Mouse (Mus musculus) Muller cell, postnatal 12 days (primary cell): ENCODE measurements around the gene Zdhhc1.
A peak's percentile ranks its signal among the peaks of the same experiment; 100 is the strongest.

ENCODE experiments used
- DNase-seq: peaks from one replicate; pipeline ENCODE4 v3.0.0-alpha.2; 2015; ENCODE audit errors: inconsistent ontology term

Gene Zdhhc1

GRCm38 (mm10) chr8:105476628-105477413 lies 19.9 kb downstream of the Zdhhc1 start:
- DNase-seq = no peak

- DNase-seq = no peak
Measured at GRCm38 (mm10) chr8:105476161-105476560, 20.5 kb downstream of the Zdhhc1 start.

GRCm38 (mm10) chr8:105475742-105476141 lies 21.0 kb downstream of the Zdhhc1 start:
- DNase-seq = no peak

GRCm38 (mm10) chr8:105475254-105475653 lies 21.4 kb downstream of the Zdhhc1 start:
- no peak for DNase-seq

- DNase-seq = no peak
Measured at GRCm38 (mm10) chr8:105474680-105475079, 22.0 kb downstream of the Zdhhc1 start.

GRCm38 (mm10) chr8:105473816-105474606 lies 22.7 kb downstream of the Zdhhc1 start:
- DNase-seq = peak; percentile 58

- no peak for DNase-seq
Measured at GRCm38 (mm10) chr8:105472983-105473382, 23.7 kb downstream of the Zdhhc1 start.

- no peak for DNase-seq
Measured at GRCm38 (mm10) chr8:105472414-105472932, 24.2 kb downstream of the Zdhhc1 start.

GRCm38 (mm10) chr8:105471314-105472015 lies 25.2 kb downstream of the Zdhhc1 start, which contains the start of gene Tppp3:
Gene Tppp3 (minus strand): TSS chr8:105471526.
- DNase-seq = peak; percentile 97

- DNase-seq = no peak
Measured at GRCm38 (mm10) chr8:105470681-105471313, 25.9 kb downstream of the Zdhhc1 start.

- DNase-seq = no peak
Measured at GRCm38 (mm10) chr8:105470262-105470661, 26.4 kb downstream of the Zdhhc1 start.

- DNase-seq = no peak
Measured at GRCm38 (mm10) chr8:105469816-105470215, 26.9 kb downstream of the Zdhhc1 start.

- DNase-seq = peak; percentile 87
Measured at GRCm38 (mm10) chr8:105469041-105469695, 27.5 kb downstream of the Zdhhc1 start.

- no peak for DNase-seq
Measured at GRCm38 (mm10) chr8:105468002-105468720, 28.5 kb downstream of the Zdhhc1 start.

- no peak for DNase-seq
Measured at GRCm38 (mm10) chr8:105467396-105467985, 29.2 kb downstream of the Zdhhc1 start.

GRCm38 (mm10) chr8:105466700-105467291 lies 29.9 kb downstream of the Zdhhc1 start:
- peak; percentile 90 for DNase-seq

GRCm38 (mm10) chr8:105466246-105466645 lies 30.5 kb downstream of the Zdhhc1 start:
- no peak for DNase-seq

GRCm38 (mm10) chr8:105464595-105464994 lies 32.1 kb downstream of the Zdhhc1 start:
- no peak for DNase-seq

GRCm38 (mm10) chr8:105461085-105461803 lies 35.5 kb downstream of the Zdhhc1 start:
- no peak for DNase-seq
